Mouse (Mus musculus) CH12.LX (cell line): ENCODE measurements around the gene Rfx4.

Source experiments
- CTCF ChIP-seq, 2 experiments: IDR thresholded peaks in 1 of 2; conservative IDR thresholded peaks in 1 of 2; 2 replicates each; pipeline ENCODE4 v1.5.1; 2011 to 2012; ENCODE audit warnings: low read depth in 2 of 2, low read length in 2 of 2, improper control_type of control experiment in 1 of 2, inconsistent platforms in 1 of 2, mild to moderate bottlenecking in 1 of 2, moderate library complexity in 1 of 2
- EP300 ChIP-seq: IDR thresholded peaks from 2 replicates; pipeline ENCODE4 v1.6.1; 2011; ENCODE audit warnings: low read length, improper control_type of control experiment
- MAX ChIP-seq: IDR thresholded peaks from 2 replicates; pipeline ENCODE4 v1.6.1; 2011; ENCODE audit warnings: low read length, improper control_type of control experiment
- POLR2AphosphoS2 ChIP-seq: IDR thresholded peaks from 2 replicates; pipeline ENCODE4 v1.6.1; 2011; ENCODE audit warnings: low read depth, low read length, improper control_type of control experiment
- UBTF ChIP-seq: IDR thresholded peaks from 2 replicates; pipeline ENCODE4 v1.6.1; 2012; ENCODE audit warnings: low read depth, mild to moderate bottlenecking, inconsistent platforms, low read length, improper control_type of control experiment, moderate library complexity

DNA sequence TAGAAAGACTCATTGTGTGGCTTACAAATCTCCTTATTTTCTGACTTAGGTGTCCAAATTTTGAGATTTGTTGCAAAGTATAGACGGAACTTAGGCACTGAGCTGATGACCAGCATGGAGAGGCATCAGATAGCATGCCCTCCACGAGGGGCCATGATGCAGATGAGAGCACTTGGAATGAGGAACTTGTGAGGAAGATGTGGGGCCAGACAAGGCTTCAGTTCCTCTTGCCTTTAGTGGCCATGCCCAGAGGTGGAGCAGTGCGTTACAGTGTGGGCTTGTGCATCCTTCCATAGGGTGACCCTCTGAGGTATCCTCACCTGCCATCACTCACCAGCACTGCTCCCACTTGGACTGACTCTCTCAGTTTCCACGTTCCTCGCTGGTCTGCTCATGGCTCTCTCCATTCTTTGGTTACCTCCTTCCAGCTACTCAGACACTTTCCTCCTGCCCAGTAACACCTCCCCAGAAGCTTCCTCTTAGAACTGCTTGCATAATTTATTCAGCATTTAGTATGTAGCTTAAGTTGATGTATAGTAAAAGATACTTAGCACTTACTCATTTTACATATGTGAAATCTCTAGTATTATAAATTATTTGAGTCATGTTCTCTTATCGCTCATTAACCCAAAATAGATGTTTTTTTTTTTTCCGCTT is 179.8 kb downstream of the Rfx4 start:
- TF ChIP-seq POLR2AphosphoS2 (no peak), CTCF (conservative IDR thresholded peaks at IDR 0.05 in 1 of 2, IDR thresholded peaks at IDR 0.05 in 1 of 2; ENCODE audit: low read depth in 2 of 2, low read length in 2 of 2) (no peak), MAX (peak; percentile 74), EP300 (peak; percentile 61), UBTF (no peak)
